Mouse (Mus musculus) midbrain, embryonic 10.5 days (tissue): Measurements from ENCODE around the gene Rec8. TPM values are rescaled to one million over a fixed set of nuclear protein-coding genes. Genes with fewer than 3 reads are reported as not detected.

Source experiments
- DNase-seq: peaks from one replicate; pipeline ENCODE4 v3.0.0-alpha.2; 2017; ENCODE audit warnings: low spot score
- H3K27ac ChIP-seq: fragments of 300-500 bp; sonication (generic); replicated peaks from 2 replicates; pipeline ENCODE4 v1.5.1; 2016; ENCODE audit warnings: mild to moderate bottlenecking
- H3K27me3 ChIP-seq: fragments of 300-500 bp; sonication (generic); 2 replicates; pipeline ENCODE4 v1.6.1; 2016; ENCODE audit warnings: low read depth, mild to moderate bottlenecking; ENCODE audit not compliant: poor library complexity, severe bottlenecking
- H3K36me3 ChIP-seq: fragments of 300-500 bp; sonication (generic); 2 replicates; pipeline ENCODE4 v1.6.1; 2016; ENCODE audit warnings: mild to moderate bottlenecking, moderate library complexity
- H3K4me1 ChIP-seq: fragments of 300-500 bp; sonication (generic); 2 replicates; pipeline ENCODE4 v1.6.1; 2016
- H3K4me3 ChIP-seq: fragments of 300-500 bp; sonication (generic); 2 replicates; pipeline ENCODE4 v1.5.1; 2016; ENCODE audit warnings: mild to moderate bottlenecking, moderate library complexity
- H3K9me3 ChIP-seq: fragments of 300-500 bp; sonication (generic); replicated peaks from 2 replicates; pipeline ENCODE4 v1.6.1; 2016; ENCODE audit warnings: mild to moderate bottlenecking
- WGBS: fragments of 180-500 bp; shearing (Covaris S2); methylation state at CpG from one replicate; pipeline ENCODE4 v1.1.7; 2016; 5-methylcytosine and 5-hydroxymethylcytosine counted together
- polyA plus RNA-seq: library from polyadenylated mRNA; unstranded; fragments of >200 nt; fragmentation: Nextera tagmentation; extraction: Ambion mirVana; gene quantifications from 2 replicates; pipeline ENCODE4 v1.2.1, GENCODE M21; 2016

The Rec8 gene
- polyA plus RNA-seq, 1 experiment from 2014 or later = 5.5 TPM

DNA sequence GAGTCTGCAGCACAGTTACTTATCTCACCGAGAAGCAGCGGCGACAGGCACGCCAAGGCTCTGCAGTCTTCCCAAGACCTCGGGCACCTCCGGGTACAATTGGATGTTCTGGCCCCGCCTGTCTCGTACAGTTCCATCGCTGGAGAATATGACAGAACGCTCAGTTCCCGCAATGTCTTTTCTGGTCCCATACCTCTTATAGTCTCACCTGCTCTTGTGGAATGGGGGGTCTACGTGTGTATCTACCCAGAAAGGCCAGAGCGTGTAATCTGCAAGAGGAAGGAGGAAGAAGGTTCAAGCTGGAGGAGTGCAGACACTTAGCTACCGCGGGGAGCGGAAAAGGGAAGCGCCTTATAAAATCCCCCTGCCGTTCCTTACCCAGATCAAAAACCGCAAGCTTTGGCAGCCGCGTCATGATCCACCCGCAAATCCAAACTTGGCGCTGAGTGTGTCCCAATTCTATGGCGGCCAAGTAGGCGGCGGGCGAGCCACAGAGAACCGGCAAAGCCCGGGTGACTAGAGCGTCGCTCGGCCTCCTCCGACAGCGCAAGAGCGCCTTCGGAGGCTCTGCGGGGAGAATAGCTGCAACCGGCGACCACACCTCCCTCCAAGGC, 42.2 kb downstream of the Rec8 start, which contains the start of gene Mdp1:
TSS of gene Mdp1 (minus strand) at position 549 of the 614 bp plus-strand sequence.
- Histone ChIP-seq H3K4me1 (peaks cover 16% of the 10 kb centered on the region), H3K4me3 (peak within 1 kb of the TSS; percentile 80), H3K9me3 (no peaks in the 10 kb centered on the region), H3K27ac (peak within 1 kb of the TSS; percentile 89), H3K36me3 (peaks cover 50% of the 10 kb centered on the region), H3K27me3 (no peaks in the 10 kb centered on the region)
- DNase-seq = peak; percentile 80
- WGBS = under 1% methylated on average over 39 of the region's 39 CpGs

GRCm38 (mm10) chr14:55660636-55661035, 42.8 kb downstream of the Rec8 start:
- peaks cover 52% of the 10 kb centered on the region for H3K36me3 ChIP-seq
- H3K9me3 ChIP-seq = no peaks in the 10 kb centered on the region
- peak overlapping the region; percentile 89; the same call in 1 of the 2 replicates for H3K27ac ChIP-seq
- no peak for DNase-seq
- peak overlapping the region; percentile 80 for H3K4me3 ChIP-seq
- WGBS = 42% methylated on average over 2 of the region's 2 CpGs
- H3K27me3 ChIP-seq = no peaks in the 10 kb centered on the region
- peaks cover 16% of the 10 kb centered on the region for H3K4me1 ChIP-seq

DNA sequence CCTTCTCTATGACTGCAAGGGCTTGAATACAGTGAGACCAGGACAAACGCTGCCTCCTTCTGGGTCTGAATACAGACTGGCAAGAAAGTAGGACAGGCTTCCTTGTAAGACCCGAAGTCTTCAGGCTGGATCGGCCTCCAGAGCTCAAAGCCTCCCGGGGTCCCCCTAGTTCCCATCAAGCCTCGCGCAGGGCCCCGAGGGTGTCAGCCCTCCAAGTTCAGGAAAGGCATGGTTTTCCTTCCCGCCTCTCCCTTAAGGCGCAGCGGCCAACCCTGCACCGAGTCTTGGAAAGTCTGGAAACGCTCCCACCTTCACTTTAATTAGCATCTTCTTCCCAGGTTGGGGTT, 53.6 kb downstream of the Rec8 start:
- peaks cover 38% of the 10 kb centered on the region for H3K36me3 ChIP-seq
- H3K4me3 ChIP-seq = peak overlapping the region; percentile 82
- under 1% methylated on average over 12 of the region's 12 CpGs for WGBS
- H3K4me1 ChIP-seq = peaks cover 28% of the 10 kb centered on the region
- H3K9me3 ChIP-seq = no peaks in the 10 kb centered on the region
- no peak for DNase-seq
- peak overlapping the region; percentile 96 for H3K27ac ChIP-seq
- no peaks in the 10 kb centered on the region for H3K27me3 ChIP-seq

- H3K36me3 ChIP-seq = peaks cover 39% of the 10 kb centered on the region
- DNase-seq = peak; percentile 92
- peaks cover 28% of the 10 kb centered on the region for H3K4me1 ChIP-seq
- no peaks in the 10 kb centered on the region for H3K27me3 ChIP-seq
- WGBS = under 1% methylated on average over 38 of the region's 38 CpGs
- H3K4me3 ChIP-seq = peak within 1 kb of the TSS; percentile 82
- H3K9me3 ChIP-seq = no peaks in the 10 kb centered on the region
- H3K27ac ChIP-seq = peak within 1 kb of the TSS; percentile 96
Measured at GRCm38 (mm10) chr14:55671833-55672740, 54.2 kb downstream of the Rec8 start, which contains the start of the genes Gmpr2 and Nedd8. Gmpr2 (plus strand) TSS chr14:55671941. Nedd8 (minus strand) TSS chr14:55672124.

GRCm38 (mm10) chr14:55672741-55673060, 54.9 kb downstream of the Rec8 start:
- Histone ChIP-seq H3K27ac (peak overlapping the region; percentile 96), H3K36me3 (peaks cover 45% of the 10 kb centered on the region), H3K9me3 (no peaks in the 10 kb centered on the region), H3K27me3 (no peaks in the 10 kb centered on the region), H3K4me3 (peak overlapping the region; percentile 82), H3K4me1 (peaks cover 28% of the 10 kb centered on the region)
- 82% methylated on average over 7 of the region's 7 CpGs for WGBS
- DNase-seq = no peak

Other genes with a start within 250 kb of the Rec8 start
- 60.9 and 64.5 TPM in 2 replicates for gene Dhrs4, start 139.3 kb upstream of the Rec8 start, polyA plus RNA-seq
- 5.2 and 6.6 TPM in 2 replicates for gene Carmil3, start 127.4 kb upstream of the Rec8 start, polyA plus RNA-seq
- 0.36 and 0.48 TPM in 2 replicates for gene Cpne6, start 107.6 kb upstream of the Rec8 start, polyA plus RNA-seq
- not detected in 2 replicates for gene Nrl, start 93.1 kb upstream of the Rec8 start, polyA plus RNA-seq
- gene Pck2, start 77.8 kb upstream of the Rec8 start, polyA plus RNA-seq = 16.5 and 18.5 TPM in 2 replicates
- gene Dcaf11, start 58.0 kb upstream of the Rec8 start, polyA plus RNA-seq = 78.5 and 90.8 TPM in 2 replicates
- 0.30 TPM in 1 of 2 replicates, not detected in the other for gene A730061H03Rik, start 57.6 kb upstream of the Rec8 start, polyA plus RNA-seq
- gene Fitm1, start 42.4 kb upstream of the Rec8 start, polyA plus RNA-seq = 0.14 and 0.25 TPM in 2 replicates
- 88.7 and 97.9 TPM in 2 replicates for gene Psme1, start 39.9 kb upstream of the Rec8 start, polyA plus RNA-seq
- 7.9 and 8.0 TPM in 2 replicates for gene Emc9, start 32.7 kb upstream of the Rec8 start, polyA plus RNA-seq
- 171 and 184 TPM in 2 replicates for gene Psme2, start 26.9 kb upstream of the Rec8 start, polyA plus RNA-seq
- 15.4 and 21.0 TPM in 2 replicates for gene Rnf31, start 26.3 kb upstream of the Rec8 start, polyA plus RNA-seq
- 6.5 and 6.9 TPM in 2 replicates for gene Irf9, start 14.5 kb upstream of the Rec8 start, polyA plus RNA-seq
- gene Ipo4, start 17.9 kb downstream of the Rec8 start, polyA plus RNA-seq = 94.1 and 100 TPM in 2 replicates
- gene Gm49378, start 19.9 kb downstream of the Rec8 start, polyA plus RNA-seq = 1.1 and 1.2 TPM in 2 replicates
- gene Tm9sf1, start 25.8 kb downstream of the Rec8 start, polyA plus RNA-seq = 74.7 and 77.1 TPM in 2 replicates
- gene Tssk4, start 32.1 kb downstream of the Rec8 start, polyA plus RNA-seq = 0.75 and 0.79 TPM in 2 replicates
- 65.3 and 72.9 TPM in 2 replicates for gene Mdp1, start 42.5 kb downstream of the Rec8 start, polyA plus RNA-seq
- gene Gmpr2, start 53.9 kb downstream of the Rec8 start, polyA plus RNA-seq = 63.5 and 65.0 TPM in 2 replicates
- gene Nedd8, start 54.1 kb downstream of the Rec8 start, polyA plus RNA-seq = 610 and 632 TPM in 2 replicates
- gene Tinf2, start 63.8 kb downstream of the Rec8 start, polyA plus RNA-seq = 70.5 and 74.5 TPM in 2 replicates
- 0.27 and 0.42 TPM in 2 replicates for gene Tgm1, start 95.9 kb downstream of the Rec8 start, polyA plus RNA-seq
- gene Rabggta, start 104.2 kb downstream of the Rec8 start, polyA plus RNA-seq = 30.1 and 34.4 TPM in 2 replicates
- 67.6 and 71.2 TPM in 2 replicates for gene Dhrs1, start 127.7 kb downstream of the Rec8 start, polyA plus RNA-seq
- gene Nop9, start 127.7 kb downstream of the Rec8 start, polyA plus RNA-seq = 50.6 and 60.8 TPM in 2 replicates
- 0.22 and 0.23 TPM in 2 replicates for gene Cideb, start 140.4 kb downstream of the Rec8 start, polyA plus RNA-seq
- 0.06 and 0.22 TPM in 2 replicates for gene Ltb4r2, start 143.4 kb downstream of the Rec8 start, polyA plus RNA-seq
- 0.25 and 0.30 TPM in 2 replicates for gene Ltb4r1, start 147.9 kb downstream of the Rec8 start, polyA plus RNA-seq
- 5.4 and 6.5 TPM in 2 replicates for gene Adcy4, start 166.1 kb downstream of the Rec8 start, polyA plus RNA-seq
- 6.9 and 7.1 TPM in 2 replicates for gene Ripk3, start 170.8 kb downstream of the Rec8 start, polyA plus RNA-seq
- gene Nfatc4, start 205.1 kb downstream of the Rec8 start, polyA plus RNA-seq = 22.0 and 24.6 TPM in 2 replicates
- gene Nynrin, start 236.0 kb downstream of the Rec8 start, polyA plus RNA-seq = 22.3 and 25.1 TPM in 2 replicates